Mouse (Mus musculus): ENCODE data around the gene Nit1. TPM values are rescaled to one million over a fixed set of nuclear protein-coding genes. Genes with fewer than 3 reads are reported as not detected.
A peak's percentile ranks its signal among the peaks of the same experiment; 100 is the strongest.
"Not testable (repeated sequence)": the region's sequence is repeated elsewhere in the genome, so short reads cannot be mapped to it uniquely, and the experiment has no call there.

The Nit1 gene
- total and polyA plus RNA-seq, 3 experiments, result 39.5 to 51.4 (median 40.8) TPM

DNA sequence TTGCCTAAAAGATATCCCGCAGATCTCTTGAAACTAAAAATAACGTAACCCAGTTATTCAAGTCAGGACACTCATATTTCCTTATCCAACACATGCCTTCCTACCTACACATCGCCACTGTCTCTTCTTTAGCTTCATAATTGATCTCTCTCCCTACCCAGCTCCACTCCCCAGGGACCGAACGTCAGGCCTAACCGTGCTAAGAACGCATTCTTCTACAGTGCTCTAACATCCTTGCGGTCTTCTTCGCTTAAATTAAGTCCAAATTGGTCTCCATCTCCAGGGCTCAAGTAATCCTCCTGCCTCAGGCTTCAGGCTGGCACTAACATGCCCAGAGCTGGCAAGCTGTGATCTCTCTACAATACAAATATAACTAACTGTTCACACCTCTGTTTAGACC lies 17.2 kb downstream of the Nit1 start:
- H3K27ac ChIP-seq (ENCODE audit: insufficient read depth, low read depth), result peak overlapping the region; percentile 91
- dilution Hi-C loops (cut with MboI; ENCODE audit: extremely low pct_ligation_motif_present, extremely low pct_unique_long_range_greater_than_20kb, low sequenced_read_pairs), result no loop called here
- peak; percentile 52 for DNase-seq (ENCODE audit: extremely low read depth)
- no peaks in the 10 kb centered on the region for H3K9me3 ChIP-seq (replicated peaks; ENCODE audit: low read length)
- in situ Hi-C loops (cut with MboI; ENCODE audit: low pct_ligation_motif_present, low pct_unique_long_range_greater_than_20kb, low sequenced_read_pairs), result no loop called here
- peak overlapping the region; percentile 85 to 98 (median 90) for H3K4me3 ChIP-seq (replicated peaks in 1 of 3; ENCODE audit: low read depth in 2 of 3, low read length in 2 of 3, poor library complexity in 1 of 3)
- H3K36me3 ChIP-seq (replicated peaks in 1 of 2; ENCODE audit: control insufficient read depth in 1 of 2, insufficient read depth in 1 of 2, low read length in 1 of 2), result peaks cover 2 to 37% of the 10 kb centered on the region in 2 experiments
- no peaks in the 10 kb centered on the region for H3K27me3 ChIP-seq (replicated peaks)
- peaks cover 13 to 47% of the 10 kb centered on the region in 2 experiments for H3K4me1 ChIP-seq (ENCODE audit: control insufficient read depth in 1 of 2, insufficient read depth in 2 of 2)
- no peak for TF ChIP-seq UBTF (IDR thresholded peaks at IDR 0.05; ENCODE audit: low read depth, low read length)
- TF ChIP-seq ZNF384 (IDR thresholded peaks at IDR 0.05; ENCODE audit: low read depth, low read length), result no peak
- TF ChIP-seq ELF1 (IDR thresholded peaks at IDR 0.05; ENCODE audit: low read depth, low read length), result no peak
- no peak for TF ChIP-seq E2F4 (IDR thresholded peaks at IDR 0.05; ENCODE audit: insufficient replicate concordance, low read depth, low read length)
- no peak for TF ChIP-seq TCF12 (IDR thresholded peaks at IDR 0.05; ENCODE audit: low read depth, low read length)
- no peak for TF ChIP-seq JUND (conservative IDR thresholded peaks at IDR 0.05; ENCODE audit: low read depth, low read length)
- TF ChIP-seq USF2 (conservative IDR thresholded peaks at IDR 0.05; ENCODE audit: low read depth, low read length), result no peak
- no peak for TF ChIP-seq MAZ (IDR thresholded peaks at IDR 0.05; ENCODE audit: low read depth, low read length)
- TF ChIP-seq ETS1 (conservative IDR thresholded peaks at IDR 0.05; ENCODE audit: low read depth, low read length), result no peak
- no peak for TF ChIP-seq HCFC1 (IDR thresholded peaks at IDR 0.05; ENCODE audit: low read depth, low read length)
- no peak for TF ChIP-seq TBP (conservative IDR thresholded peaks at IDR 0.05; ENCODE audit: low read depth, low read length)
- TF ChIP-seq MYC (IDR thresholded peaks at IDR 0.05; ENCODE audit: low read depth, low read length), result no peak
- no peak for TF ChIP-seq KAT2A (IDR thresholded peaks at IDR 0.05; ENCODE audit: insufficient replicate concordance, low read length)
- no peak; the same call in 1 of the 2 replicates for TF ChIP-seq SIN3A (IDR thresholded peaks at IDR 0.05; ENCODE audit: low read length)
- TF ChIP-seq BHLHE40 (IDR thresholded peaks at IDR 0.05; ENCODE audit: low read depth, low read length), result no peak
- TF ChIP-seq EP300 (IDR thresholded peaks at IDR 0.05; ENCODE audit: low read length), result no peak
- H3K79me2 ChIP-seq (replicated peaks; ENCODE audit: control insufficient read depth, extremely low read depth, insufficient read depth, poor library complexity, severe bottlenecking), result peaks cover 51% of the 10 kb centered on the region
- peak overlapping the region; percentile 95 for H3K9ac ChIP-seq (ENCODE audit: insufficient read depth, low read depth)
- peak overlapping the region; percentile 98 for H3K4me2 ChIP-seq (ENCODE audit: insufficient read depth, low read depth, poor library complexity, severe bottlenecking)

DNA sequence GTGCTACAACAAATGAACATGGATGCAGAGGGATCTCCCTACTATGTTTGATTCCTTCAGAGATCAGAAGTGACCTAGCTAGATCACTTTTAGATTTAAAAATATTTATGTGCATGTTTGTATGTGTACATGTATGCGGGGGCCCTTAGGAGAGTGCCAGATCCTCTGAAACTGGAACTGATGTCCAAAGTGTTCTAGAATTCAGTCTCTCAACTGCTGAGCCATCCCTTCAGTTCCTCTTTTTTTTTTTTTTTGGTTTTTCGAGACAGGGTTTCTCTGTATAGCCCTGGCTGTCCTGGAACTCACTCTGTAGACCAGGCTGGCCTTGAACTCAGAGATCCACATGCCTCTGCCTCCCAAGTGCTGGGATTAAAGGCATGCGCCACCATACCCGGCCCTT lies 18.9 kb downstream of the Nit1 start:
- Histone ChIP-seq H3K4me1 (ENCODE audit: control insufficient read depth in 1 of 2, insufficient read depth in 2 of 2) (peaks cover 13 to 45% of the 10 kb centered on the region in 2 experiments), H3K27ac (ENCODE audit: insufficient read depth, low read depth) (0 out of 2 replicates have a peak overlapping the region, but pooled peaks have one; percentile 23), H3K36me3 (replicated peaks in 1 of 2; ENCODE audit: control insufficient read depth in 1 of 2, insufficient read depth in 1 of 2, low read length in 1 of 2) (peaks cover 2 to 27% of the 10 kb centered on the region in 2 experiments), H3K79me2 (replicated peaks; ENCODE audit: control insufficient read depth, extremely low read depth, insufficient read depth, poor library complexity, severe bottlenecking) (peaks cover 43% of the 10 kb centered on the region), H3K4me2 (ENCODE audit: insufficient read depth, low read depth, poor library complexity, severe bottlenecking) (peak overlapping the region; percentile 98; the same call in 1 of the 2 replicates)
- dilution Hi-C loops (cut with MboI; ENCODE audit: extremely low pct_ligation_motif_present, extremely low pct_unique_long_range_greater_than_20kb, low sequenced_read_pairs); in situ Hi-C loops (cut with MboI; ENCODE audit: low pct_ligation_motif_present, low pct_unique_long_range_greater_than_20kb, low sequenced_read_pairs); H3K9me3 ChIP-seq (replicated peaks; ENCODE audit: low read length); H3K4me3 ChIP-seq (replicated peaks in 1 of 3; ENCODE audit: low read depth in 2 of 3, low read length in 2 of 3, poor library complexity in 1 of 3); H3K9ac ChIP-seq (ENCODE audit: insufficient read depth, low read depth); H3K27me3 ChIP-seq (replicated peaks): not testable (repeated sequence)
- peak; percentile 52 for DNase-seq (ENCODE audit: extremely low read depth)
- TF ChIP-seq IRF4 (IDR thresholded peaks at IDR 0.05; ENCODE audit: low read depth, low read length) (peak; percentile 73), ZNF384 (IDR thresholded peaks at IDR 0.05; ENCODE audit: low read depth, low read length) (peak; percentile 92), BHLHE40 (IDR thresholded peaks at IDR 0.05; ENCODE audit: low read depth, low read length) (0 out of 2 replicates have a peak, but pooled peaks have one; percentile 29), EP300 (IDR thresholded peaks at IDR 0.05; ENCODE audit: low read length) (peak; percentile 78)
